Mouse (Mus musculus): Measurements from ENCODE around the gene P2ry12.
A peak's percentile ranks its signal among the peaks of the same experiment; 100 is the strongest.

Gene P2ry12

DNA sequence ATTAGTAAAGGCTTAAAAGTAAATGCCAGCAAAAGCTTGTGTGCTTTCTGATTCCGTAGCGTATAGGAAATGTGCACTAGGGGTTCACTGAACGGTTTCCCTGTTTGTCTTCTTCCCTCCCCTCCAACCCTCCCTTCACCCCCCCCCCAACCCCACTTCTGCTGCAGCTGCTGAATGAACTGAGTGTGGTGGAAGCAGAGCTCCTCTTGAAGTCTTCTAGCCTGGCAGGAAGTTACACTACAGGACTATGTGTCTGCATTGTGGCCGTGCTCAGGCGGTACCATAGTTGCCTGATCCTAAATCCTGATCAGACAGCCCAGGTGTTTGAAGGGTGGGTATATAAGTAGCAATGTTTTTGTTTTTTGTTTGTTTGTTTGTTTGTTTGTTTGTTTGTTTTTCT is 27.8 kb downstream of the P2ry12 start:
- DNase-seq (ENCODE audit: low spot score in 2 of 2), result no peak

DNA sequence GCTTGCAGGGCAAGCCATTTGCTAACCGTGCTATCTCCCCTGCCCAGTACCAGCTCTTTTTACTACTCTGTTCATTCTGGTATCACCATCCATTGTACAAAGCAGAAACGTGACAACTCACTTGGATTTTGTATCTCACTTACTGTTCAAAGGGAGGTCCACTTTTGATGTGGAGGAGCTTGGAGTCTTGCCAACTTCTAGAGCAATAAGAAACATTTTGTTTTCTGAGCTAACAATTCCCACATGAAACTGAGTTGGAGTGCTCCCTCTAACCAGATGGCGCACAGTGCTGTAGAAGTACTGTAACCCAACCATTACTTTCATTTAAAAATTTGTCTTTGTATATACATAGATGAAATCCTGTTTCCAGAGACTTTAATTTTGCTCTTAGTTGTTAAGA is 31.8 kb downstream of the P2ry12 start:
- no peak for DNase-seq (ENCODE audit: low spot score in 2 of 2)

DNA sequence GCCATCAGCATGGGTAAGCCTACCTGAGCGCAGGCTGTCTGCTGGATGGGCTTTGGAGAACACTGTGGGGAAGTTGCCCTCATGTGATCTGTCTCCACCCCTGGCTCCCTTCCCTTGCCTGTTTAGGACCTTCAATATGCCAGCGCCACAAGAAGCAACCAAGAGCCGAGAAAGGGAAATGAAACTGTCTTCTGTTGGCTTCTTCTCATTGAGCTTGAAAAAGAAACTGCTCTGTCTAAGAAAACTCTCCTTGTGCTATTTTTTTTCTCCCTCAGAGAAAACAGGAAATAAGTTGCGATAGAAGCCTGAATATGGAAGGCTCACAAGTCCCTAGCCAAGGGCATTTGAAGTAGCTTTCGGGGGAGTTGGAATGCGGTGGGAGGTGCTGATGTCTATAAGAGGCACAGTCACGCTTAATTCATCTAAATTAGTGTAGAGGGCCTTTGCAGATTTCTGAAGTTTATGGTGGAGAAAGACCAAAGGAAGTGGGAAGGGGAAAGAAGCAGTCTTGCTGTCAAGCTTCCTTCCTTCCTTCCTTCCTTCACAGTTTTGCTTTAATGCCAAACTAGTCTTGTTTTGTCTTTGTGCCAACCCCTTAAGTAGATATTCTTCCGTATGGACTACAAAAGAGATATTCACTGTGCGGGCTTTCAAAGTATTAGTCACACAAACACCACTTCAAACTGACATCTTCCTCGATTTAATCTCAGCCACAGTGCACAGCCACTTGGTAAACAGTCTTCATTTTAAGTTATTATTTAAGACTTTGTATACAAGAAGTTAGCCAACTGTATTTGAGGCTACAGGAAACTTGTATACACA is 33.7 kb downstream of the P2ry12 start:
- DNase-seq (ENCODE audit: low spot score in 2 of 2), result no peak

DNA sequence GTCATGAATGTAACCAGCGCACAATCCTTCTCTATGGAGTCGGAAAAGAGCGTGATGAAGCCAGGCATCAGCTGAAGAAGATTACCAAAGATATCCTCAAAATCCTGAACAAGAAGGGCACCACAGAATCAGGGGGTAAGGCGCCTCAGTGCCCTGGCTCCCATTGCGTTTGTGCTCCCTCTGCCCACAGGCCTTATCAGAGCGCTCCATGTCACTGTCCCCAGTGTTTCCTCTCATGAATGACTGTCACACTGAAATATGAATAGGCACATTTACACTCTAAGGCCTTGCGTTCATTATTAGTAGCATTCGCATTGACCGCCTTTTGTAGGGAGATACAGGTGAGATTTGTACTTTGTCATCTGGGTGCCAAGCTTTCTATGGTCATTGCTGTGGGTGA is 35.0 kb downstream of the P2ry12 start:
- no peak for DNase-seq (ENCODE audit: low spot score in 2 of 2)

DNA sequence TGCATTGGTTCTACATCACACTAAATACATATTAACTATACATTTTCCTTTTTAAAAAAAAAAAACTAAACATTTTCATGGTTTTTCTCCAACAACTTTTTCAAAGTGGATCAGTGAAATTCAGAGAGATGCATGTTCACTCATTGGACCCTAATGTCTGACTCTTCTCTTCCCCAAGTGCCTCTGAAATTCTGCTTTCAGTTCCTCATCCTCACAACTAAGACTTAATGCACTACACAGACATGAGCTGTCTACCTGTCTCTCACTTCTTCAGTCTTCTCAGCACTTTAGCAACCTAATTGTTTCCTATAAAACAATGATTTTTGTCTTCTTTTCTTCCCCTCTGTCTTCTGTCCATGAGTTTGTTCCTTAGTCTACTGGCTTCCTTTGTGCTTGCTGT is 37.3 kb downstream of the P2ry12 start:
- DNase-seq (ENCODE audit: low spot score in 2 of 2), result no peak

DNA sequence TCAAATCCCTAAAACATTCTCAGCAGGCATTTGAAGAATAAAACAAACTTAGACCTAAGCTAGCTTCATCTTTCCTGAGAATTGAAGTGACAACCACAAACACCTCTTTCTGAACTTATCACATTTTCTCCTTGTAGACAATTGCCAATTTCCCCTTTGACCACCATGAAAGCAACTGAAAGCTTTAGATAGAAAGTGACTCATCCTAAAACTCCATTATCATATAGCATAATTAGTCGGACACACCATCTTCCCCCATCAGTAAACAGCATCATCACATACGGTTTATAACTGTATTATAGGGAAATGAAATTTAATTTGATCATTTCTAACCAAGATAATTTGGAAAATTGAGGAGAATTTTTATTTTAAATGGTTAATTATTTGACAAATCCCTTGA is 40.4 kb downstream of the P2ry12 start:
- DNase-seq (ENCODE audit: low spot score in 2 of 2), result no peak

DNA sequence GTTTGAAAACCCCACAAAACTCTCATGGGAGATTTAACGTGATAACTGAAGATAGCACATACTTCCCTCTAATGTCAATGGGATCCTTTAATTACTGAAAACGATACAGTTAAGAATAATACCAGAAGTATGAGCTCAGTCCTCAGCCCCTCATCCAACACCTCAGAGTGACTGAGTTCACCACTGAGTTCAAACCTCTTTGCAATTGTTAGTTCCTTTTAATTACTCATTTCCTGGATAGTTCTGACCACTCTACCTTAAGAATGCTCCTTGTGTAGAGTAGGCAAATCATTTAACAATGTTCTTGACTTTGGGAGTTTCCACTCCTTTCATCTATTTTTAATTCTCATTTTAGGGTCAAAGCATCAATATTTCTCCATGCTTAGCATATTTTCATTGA is 43.3 kb downstream of the P2ry12 start:
- no peak for DNase-seq (ENCODE audit: low spot score in 2 of 2)

DNA sequence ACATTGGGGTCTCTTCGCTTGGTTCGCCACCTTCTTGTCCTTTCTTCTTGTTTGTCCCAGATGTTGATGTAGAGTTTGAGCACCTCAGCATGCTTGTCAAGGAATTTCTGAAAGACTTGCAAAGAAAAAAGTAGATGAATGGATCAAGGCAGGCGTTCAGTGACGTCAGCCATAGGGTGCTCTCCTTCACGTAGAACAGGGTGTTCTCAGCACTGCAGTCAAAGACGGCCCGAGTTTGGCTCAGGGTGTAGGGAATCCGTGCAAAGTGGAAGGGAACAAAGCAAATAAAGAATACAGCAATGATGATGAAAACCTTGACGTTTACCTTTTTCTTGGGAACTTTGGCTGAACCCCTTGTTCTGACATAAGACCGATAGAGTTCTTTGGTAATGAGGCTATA is 45.5 kb downstream of the P2ry12 start:
- DNase-seq (ENCODE audit: low spot score in 2 of 2), result no peak

DNA sequence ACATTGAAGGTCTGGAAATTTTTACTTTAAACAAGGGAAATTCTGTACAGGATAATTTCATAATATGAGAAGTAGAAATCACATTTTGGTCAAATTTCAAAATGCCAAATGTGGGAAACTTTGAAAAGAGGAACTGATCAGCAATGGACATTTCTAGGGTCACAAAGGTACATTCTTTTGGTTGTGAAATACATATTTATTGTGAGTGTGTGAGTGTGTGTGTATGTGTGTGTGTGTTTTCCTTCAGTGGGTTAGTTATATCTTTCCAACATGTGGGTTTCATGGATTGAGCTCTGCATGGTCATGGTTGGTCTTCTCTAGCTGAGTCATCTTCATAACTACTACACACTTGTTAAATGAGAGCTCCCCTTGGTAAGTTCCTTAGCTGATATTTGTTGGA is 50.3 kb downstream of the P2ry12 start:
- no peak for DNase-seq (ENCODE audit: low spot score in 2 of 2)

DNA sequence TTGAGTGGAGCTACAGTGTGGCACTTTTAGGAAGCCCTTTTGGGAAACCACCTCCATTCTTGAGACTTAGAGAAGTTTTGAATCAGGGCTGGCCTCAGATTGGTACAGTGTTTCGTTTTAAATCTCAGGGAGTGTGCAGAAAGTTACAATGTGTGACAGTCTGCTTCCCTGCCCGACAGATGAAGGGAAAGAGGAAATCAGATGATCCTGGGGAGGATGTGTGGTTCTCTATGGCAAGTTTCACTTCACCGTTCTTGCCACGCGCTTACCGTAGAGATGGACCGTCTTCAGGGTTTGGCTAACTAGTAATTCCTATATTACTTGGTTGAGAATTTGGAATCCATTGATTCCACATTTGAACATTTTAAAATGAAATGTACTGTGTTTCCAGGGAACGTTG is 50.9 kb downstream of the P2ry12 start:
- DNase-seq (ENCODE audit: low spot score in 2 of 2), result no peak

DNA sequence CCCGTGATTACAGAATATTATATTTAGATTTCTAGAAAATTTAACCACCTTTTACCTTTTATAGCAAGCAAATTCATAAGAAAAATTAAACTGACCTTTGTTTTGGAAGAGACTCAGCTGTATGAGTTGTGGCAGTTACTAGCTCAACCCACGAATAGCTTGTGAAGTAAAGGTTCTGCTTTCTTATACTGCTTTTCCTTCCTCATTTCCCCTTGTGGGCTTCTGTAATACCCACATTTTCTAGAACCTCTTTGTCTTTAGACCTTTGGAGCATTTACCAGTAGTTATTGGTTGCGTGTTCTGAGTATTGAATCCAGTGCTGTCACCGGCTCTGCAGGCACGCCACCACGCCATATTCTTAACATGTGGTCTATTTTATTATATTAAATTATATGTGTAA is 51.9 kb downstream of the P2ry12 start, which contains the start of gene P2ry13:
P2ry13 (minus strand) TSS at position 156 of the 400 bp plus-strand sequence.
- DNase-seq (ENCODE audit: low spot score in 2 of 2), result no peak

DNA sequence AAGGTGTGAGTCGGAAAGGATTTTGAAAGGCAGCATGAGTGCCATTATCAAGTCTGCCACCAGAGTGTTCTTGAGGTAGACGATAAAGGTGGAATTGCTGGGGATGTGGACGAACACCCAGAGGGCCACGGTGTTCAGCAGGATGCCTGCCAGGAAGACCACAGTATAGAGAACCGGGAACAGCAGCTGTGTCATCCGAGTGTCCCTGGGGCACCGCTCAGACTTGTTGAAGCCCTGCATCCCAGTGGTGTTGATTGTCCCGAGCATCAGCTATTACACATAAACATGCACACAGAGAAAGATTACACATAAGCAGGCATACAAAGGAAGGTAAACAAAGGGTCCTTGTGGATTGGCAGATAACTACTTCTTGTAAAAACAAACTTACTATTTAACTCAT is 52.6 kb downstream of the P2ry12 start:
- no peak for DNase-seq (ENCODE audit: low spot score in 2 of 2)

DNA sequence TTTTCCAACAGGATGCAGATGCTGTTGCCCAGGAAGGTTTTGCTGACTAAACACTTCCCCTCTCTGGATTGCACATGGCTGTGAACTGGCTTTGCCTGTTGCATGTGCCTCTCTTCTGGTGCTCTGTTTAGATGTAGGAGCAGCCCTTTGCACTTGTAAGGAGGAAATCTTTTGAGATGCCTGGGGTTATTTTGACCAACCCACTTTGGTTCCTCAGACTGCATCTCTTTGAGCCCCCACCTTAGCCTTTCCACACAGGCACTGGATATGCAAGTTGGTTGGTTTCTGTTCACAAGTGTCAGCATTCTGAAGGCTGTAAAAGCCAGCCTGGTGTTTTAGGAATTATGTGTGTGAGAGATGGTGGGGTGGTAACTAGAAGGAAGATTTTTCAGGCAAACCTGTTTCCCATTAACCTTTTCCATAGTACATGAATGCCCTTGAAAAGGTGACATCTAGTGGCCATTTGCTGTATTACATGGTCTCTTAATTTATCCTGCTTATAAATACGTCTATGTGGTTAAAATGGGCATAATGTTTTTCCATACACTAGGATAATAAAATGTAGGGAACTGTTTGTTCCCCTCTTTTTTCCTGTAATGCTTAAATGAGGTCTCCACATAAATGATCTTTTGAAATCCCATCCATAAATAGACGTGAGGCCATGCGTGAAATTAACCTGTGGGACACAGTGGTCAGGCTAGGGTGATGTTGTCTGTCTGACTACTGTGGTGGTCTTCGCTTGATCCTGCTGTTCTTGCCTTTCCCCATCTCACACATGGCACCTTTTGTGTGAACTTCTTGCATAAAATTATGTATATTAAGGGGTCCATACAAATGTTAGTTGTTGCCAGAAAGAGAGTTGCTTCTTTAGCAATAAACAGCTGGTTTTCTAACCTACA is 53.8 kb downstream of the P2ry12 start:
- DNase-seq (ENCODE audit: low spot score in 2 of 2), result peak in 1 of 2 experiments; percentile 12

DNA sequence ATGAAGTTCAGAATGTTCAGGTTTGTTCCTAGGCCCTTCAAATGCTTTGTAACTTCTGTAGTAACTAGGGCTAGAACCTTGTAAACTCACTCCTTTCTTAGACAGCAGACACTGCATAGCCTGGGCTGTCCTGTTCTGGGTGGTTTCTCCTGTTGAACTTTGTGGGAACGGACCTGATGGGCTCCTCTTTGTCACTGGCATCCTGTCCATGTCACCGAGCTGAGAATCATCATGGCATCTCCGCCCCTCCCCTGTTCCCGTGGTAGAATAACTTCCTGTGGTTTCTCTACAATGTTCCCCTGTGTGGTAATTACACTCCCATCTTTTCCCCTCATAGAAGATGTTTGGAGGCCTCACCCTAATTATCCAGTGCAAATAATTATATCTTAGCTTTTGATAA is 56.7 kb downstream of the P2ry12 start:
- DNase-seq (ENCODE audit: low spot score in 2 of 2), result no peak

DNA sequence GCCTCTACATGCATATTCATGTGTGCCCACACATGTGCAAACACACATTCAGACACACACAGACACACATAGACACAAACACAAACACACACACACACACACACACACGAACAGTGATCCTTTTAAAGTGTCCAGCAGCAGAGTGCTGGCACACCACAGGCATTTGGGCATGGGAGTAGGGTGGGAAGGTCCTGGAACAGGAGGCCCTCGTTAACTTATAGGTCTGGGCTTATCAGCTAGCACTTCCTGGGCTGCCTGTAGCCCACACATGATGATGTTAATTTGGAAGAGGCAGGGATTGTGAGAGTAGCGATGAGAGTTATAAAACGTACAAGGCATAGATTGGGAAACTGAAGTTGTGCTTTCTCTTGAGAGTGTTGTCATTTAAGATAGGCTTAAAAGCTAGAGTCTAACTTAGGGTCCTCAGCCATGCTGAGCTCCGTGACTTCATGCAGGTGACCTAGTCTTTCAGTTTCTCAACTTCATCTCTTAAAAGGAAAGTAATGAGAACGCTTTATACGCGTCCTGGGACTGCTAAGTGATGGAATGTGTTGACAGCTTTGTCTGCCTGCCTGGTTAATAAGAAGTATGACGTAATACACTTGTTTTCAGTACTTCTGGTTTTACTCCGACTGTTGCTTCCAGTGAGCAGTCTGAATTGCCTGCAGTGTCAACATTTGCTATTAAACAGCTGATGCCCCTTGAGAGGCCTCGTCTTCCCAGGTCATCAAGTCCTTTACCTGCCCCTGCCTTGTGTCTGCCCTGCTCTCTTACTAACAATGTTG is 57.8 kb downstream of the P2ry12 start:
- DNase-seq (ENCODE audit: low spot score in 2 of 2), result no peak

DNA sequence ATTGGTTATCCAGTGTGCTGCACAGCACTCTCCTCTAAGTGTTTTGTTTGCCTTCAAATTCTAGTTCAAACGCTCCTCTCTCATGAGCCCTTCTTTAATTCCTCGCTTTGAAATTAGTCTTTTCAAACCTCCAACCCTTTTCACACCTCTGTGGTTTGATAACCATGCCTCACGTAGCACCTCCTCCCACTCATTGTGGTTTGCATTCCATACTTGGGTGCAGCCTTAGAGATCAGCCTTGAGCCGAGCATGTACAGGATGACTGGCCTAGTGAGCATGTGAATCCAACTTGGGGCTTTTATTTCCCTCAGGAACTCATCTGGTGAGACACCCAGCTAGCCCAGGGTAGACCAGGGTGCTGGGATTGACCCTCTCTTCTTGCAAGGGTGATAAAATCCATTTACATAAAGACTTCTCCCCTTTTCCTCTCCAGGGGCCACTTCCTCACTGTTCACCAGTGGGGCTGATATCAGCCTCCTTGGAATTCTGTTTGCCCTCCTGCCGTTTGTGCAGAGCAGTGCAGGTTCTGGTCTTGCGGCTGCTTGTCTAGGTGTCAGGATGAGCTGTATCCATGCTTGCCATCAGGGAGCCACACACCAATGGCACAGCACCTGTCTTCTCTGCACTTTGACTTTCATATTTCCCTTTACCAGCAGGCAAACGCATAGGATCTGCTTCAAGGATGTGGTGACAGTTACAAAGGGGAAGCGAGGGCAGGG is 58.7 kb downstream of the P2ry12 start:
- DNase-seq (ENCODE audit: low spot score in 2 of 2), result no peak

DNA sequence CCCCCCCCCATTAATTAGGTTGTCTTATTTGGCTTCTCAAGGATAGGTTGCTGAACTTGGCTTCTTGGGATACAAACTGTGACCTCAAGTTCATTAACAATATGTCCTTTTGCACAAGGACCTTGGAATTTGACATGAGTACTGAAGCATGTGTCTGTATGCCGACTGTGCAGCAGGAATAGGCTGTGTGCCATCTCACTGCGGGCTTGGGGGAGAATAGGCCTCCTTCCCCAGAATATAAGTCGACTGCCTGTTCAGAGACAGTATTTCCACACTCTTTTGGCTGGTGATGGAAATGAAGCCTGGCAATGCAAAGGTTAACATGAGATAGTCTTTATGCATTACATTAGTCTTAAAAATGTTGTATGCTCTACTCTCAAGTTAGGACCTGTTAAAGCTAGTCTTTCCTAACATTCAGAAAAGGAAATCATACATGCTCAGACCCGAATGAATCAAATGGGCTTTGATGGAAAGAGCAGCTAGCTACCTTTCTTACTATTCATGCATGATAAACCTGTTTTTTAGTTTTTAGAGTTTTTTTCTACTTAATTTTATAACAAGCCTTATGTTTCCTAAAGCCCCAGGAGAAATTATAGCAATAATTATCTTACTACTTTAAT is 65.2 kb downstream of the P2ry12 start:
- DNase-seq (ENCODE audit: low spot score in 2 of 2), result no peak

DNA sequence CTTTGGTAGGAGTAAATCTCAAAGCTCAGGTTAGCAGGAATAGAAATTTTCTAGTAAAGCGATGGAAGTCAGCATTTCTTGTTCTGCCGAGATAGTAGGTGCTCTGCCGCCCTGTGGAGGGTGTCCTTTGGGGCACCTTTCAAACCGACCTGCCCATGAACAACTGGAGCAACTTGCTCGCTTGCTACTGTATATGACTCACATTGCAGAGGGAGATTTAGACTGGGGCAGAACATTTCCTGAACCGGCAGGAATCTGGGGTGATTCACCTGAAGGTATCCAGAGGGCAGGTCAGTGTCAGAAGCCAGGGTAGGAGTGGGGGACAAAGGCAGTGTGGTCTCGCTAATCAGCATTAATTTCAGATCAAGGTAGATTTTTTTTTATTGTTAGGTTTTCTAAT is 67.7 kb downstream of the P2ry12 start, which contains the start of gene Gpr87:
Gpr87 (minus strand) TSS at position 167 of the 400 bp plus-strand sequence.
- DNase-seq (ENCODE audit: low spot score in 2 of 2), result no peak

DNA sequence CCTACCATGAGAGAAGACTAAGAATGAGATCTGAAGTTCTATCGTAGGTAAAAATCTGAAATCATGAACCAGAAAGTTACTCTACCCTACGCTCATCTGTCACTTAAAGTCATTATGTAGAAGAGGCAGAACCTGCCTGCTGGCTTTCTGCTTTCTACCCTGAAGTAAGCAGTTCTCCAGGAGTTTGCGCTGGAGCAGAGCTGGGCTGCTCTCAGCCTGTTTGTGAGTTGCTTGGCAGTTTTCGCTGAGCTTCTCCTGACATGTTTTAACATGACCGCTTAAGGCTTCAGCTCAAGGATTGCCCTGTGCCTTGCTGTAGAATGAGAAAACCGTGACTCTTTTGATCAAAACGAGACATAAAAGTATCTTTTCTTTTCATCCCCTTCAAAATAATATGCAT is 68.6 kb downstream of the P2ry12 start:
- DNase-seq (ENCODE audit: low spot score in 2 of 2), result no peak

DNA sequence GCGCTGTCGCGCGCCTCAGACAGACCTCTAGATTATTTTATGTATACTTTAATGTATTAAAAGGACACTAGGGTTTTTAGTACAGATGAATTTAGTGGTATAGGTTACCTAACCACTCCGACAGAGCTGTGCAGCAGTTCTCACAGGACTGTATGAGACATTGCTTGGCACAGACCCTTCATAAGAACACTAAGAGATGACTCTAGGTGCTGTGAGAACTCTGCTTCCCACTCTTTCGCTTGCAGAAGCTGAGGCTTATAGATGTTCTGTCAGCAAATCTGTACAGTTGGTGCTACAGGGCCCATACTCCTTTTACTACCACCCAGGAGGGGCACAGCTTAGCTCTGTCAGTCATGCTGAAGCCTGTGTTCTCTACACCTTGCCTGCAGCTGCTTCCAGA is 71.0 kb downstream of the P2ry12 start:
- no peak for DNase-seq (ENCODE audit: low spot score in 2 of 2)

DNA sequence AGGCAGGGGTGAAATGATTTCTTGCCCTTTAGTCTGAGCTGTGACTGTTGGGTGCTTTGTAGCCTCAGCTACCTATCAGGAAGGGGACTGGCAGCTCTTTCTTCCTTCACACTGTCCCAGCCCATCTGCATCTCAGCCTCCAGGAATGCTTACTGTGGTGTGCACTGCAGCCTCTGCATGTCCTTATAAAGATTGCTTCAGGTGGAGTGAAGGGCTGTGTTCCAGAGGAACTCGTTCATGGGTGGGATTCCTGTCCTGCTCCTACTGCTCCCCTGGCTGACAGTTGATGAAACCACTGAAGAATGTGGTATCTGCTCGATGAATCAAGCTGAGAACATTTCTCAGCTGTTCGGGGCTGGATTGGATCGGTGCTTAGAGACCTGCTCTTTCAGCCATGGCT is 75.3 kb downstream of the P2ry12 start:
- DNase-seq (ENCODE audit: low spot score in 2 of 2), result no peak

All from cerebellum, postnatal 4 days (tissue).